Comparison of ENCODE assay signal across 9 mouse cellular contexts in genomic region chr10:79707759-79708158, GRCm38 (mm10). TPM values are rescaled to one million over a fixed set of nuclear protein-coding genes. Genes with fewer than 3 reads are reported as not detected.
A peak's percentile ranks its signal among the peaks of the same experiment; 100 is the strongest.
DNase-seq lines count a peak whose midpoint lies in the region; ATAC-seq lines count a peak whose summit lies in the region.
"Had no signal": no experiment of that assay in that cellular context is flagged by ENCODE, and none has a peak within 500 bp of the region (broad histone marks: within the 10 kb centered on the region; RNA-seq: fewer than 3 reads in every experiment).

No protein-coding gene starts in this region.

- no peak overlapping the region for H3K4me3 ChIP-seq in heart, embryonic 12.5 days
- H3K4me3 ChIP-seq in megakaryocyte, embryonic 14.5 days (replicated peaks), result peak overlapping the region; percentile 98
- peak overlapping the region; percentile 94 for H3K4me3 ChIP-seq in liver, embryonic 15.5 days (replicated peaks)

- H3K27me3 ChIP-seq in heart, embryonic 12.5 days (replicated peaks), result no peaks in the 10 kb centered on the region
- no peaks in the 10 kb centered on the region for H3K27me3 ChIP-seq in megakaryocyte, embryonic 14.5 days (replicated peaks)
- no peaks in the 10 kb centered on the region for H3K27me3 ChIP-seq in liver, embryonic 15.5 days

- peaks cover 67% of the 10 kb centered on the region for H3K4me1 ChIP-seq in heart, embryonic 12.5 days (replicated peaks)
- H3K4me1 ChIP-seq in megakaryocyte, embryonic 14.5 days, result peaks cover 85% of the 10 kb centered on the region
- peaks cover 83% of the 10 kb centered on the region for H3K4me1 ChIP-seq in liver, embryonic 15.5 days (replicated peaks)

- H3K9me3 ChIP-seq in heart, embryonic 12.5 days (replicated peaks), result no peaks in the 10 kb centered on the region
- H3K9me3 ChIP-seq in megakaryocyte, embryonic 14.5 days, result no peaks in the 10 kb centered on the region
- no peaks in the 10 kb centered on the region for H3K9me3 ChIP-seq in liver, embryonic 15.5 days (replicated peaks)

- intact Hi-C loops in left cerebral cortex, postnatal 36 days (cut with DNase I), result no loop called here

- H3K9ac ChIP-seq in heart, embryonic 12.5 days, result no peak overlapping the region
- peak overlapping the region; percentile 97 for H3K9ac ChIP-seq in liver, embryonic 15.5 days

- DNase-seq in heart, postnatal 4 days, result no peak
- DNase-seq in ZHBTc4 (ENCODE audit: low read depth, low spot score), result peak; percentile 84
- DNase-seq in embryo, embryonic 11 days, result no peak
- no peak for DNase-seq in left cerebral cortex, postnatal 36 days (ENCODE audit: low spot score in 2 of 2)
- DNase-seq: kidney, adult 11 months had no signal

- no peak for ATAC-seq in heart, embryonic 12.5 days (ENCODE audit: insufficient number of reproducible peaks, low FRiP score)
- no peak for ATAC-seq in megakaryocyte, adult 5-6 weeks (ENCODE audit: poor library complexity, severe bottlenecking)
- no peak for ATAC-seq in liver, embryonic 15.5 days (ENCODE audit: insufficient read depth)

- peak overlapping the region; percentile 98 for H3K4me2 ChIP-seq in heart, embryonic 12.5 days
- H3K4me2 ChIP-seq in liver, embryonic 15.5 days, result peak overlapping the region; percentile 87

- WGBS in heart, embryonic 12.5 days, result 44% methylated on average over 4 of the region's 4 CpGs
- WGBS in liver, embryonic 15.5 days (ENCODE audit: insufficient replicate concordance), result 70% methylated on average over 4 of the region's 4 CpGs

- peaks cover 53% of the 10 kb centered on the region for H3K36me3 ChIP-seq in heart, embryonic 12.5 days
- peaks cover 63% of the 10 kb centered on the region for H3K36me3 ChIP-seq in megakaryocyte, embryonic 14.5 days (replicated peaks; ENCODE audit: low read length)
- H3K36me3 ChIP-seq in liver, embryonic 15.5 days (replicated peaks), result peaks cover 66% of the 10 kb centered on the region

- H3K27ac ChIP-seq in heart, embryonic 12.5 days (ENCODE audit: poor library complexity, severe bottlenecking), result no peak overlapping the region
- peak overlapping the region; percentile 96; the same call in 1 of the 2 replicates for H3K27ac ChIP-seq in liver, embryonic 15.5 days (replicated peaks)

RNA-seq across cellular contexts. Expression of gene Bsg, which starts 3.5 kb away (rescaled TPM):
- polyA plus RNA-seq in heart, embryonic 12.5 days (2016; fragmentation: Nextera tagmentation; extraction: Ambion mirVana), result 1,289 and 1,310 TPM in 2 replicates
- total RNA-seq in heart, postnatal 4 days (2021), result 100 to 1,000 TPM; 793 to 876 TPM
- polyA plus RNA-seq in megakaryocyte, embryonic 14.5 days (2012; ENCODE audit: insufficient read depth, low replicate concordance), result 2,144 and 3,272 TPM in 2 replicates
- total RNA-seq in megakaryocyte, adult 5-6 weeks (2015), result 289 and 306 TPM in 2 replicates
- 194 and 196 TPM in 2 replicates for total RNA-seq in megakaryocyte, adult 5-6 weeks (2017)
- polyA plus RNA-seq in liver, embryonic 15.5 days (2015; fragmentation: Nextera tagmentation; extraction: Ambion mirVana), result 980 and 1,043 TPM in 2 replicates
- total RNA-seq in left cerebral cortex, postnatal 36 days (2021), result 100 to 1,000 TPM; 593 to 646 TPM

RNA-seq across cellular contexts. Expression of gene Hcn2, which starts 8.7 kb away (rescaled TPM):
- not detected in 2 replicates for polyA plus RNA-seq in heart, embryonic 12.5 days (2016; fragmentation: Nextera tagmentation; extraction: Ambion mirVana)
- 1 to 10 TPM; 7.6 to 9.5 TPM for total RNA-seq in heart, postnatal 4 days (2021)
- 1.5 and 1.8 TPM in 2 replicates for polyA plus RNA-seq in megakaryocyte, embryonic 14.5 days (2012; ENCODE audit: insufficient read depth, low replicate concordance)
- 0.04 TPM in 1 of 2 replicates, not detected in the other for total RNA-seq in megakaryocyte, adult 5-6 weeks (2015)
- not detected in 2 replicates for total RNA-seq in megakaryocyte, adult 5-6 weeks (2017)
- polyA plus RNA-seq in liver, embryonic 15.5 days (2015; fragmentation: Nextera tagmentation; extraction: Ambion mirVana), result 0.02 TPM in 1 of 2 replicates, not detected in the other
- total RNA-seq in left cerebral cortex, postnatal 36 days (2021), result 100 to 1,000 TPM; 128 to 152 TPM

RNA-seq across cellular contexts. Expression of gene Gzmm, which starts 18.9 kb away (rescaled TPM):
- 0.78 and 0.83 TPM in 2 replicates for polyA plus RNA-seq in heart, embryonic 12.5 days (2016; fragmentation: Nextera tagmentation; extraction: Ambion mirVana)
- total RNA-seq in heart, postnatal 4 days (2021), result 1 to 10 TPM; 2.9 to 3.7 TPM
- 1.4 and 2.2 TPM in 2 replicates for polyA plus RNA-seq in megakaryocyte, embryonic 14.5 days (2012; ENCODE audit: insufficient read depth, low replicate concordance)
- total RNA-seq in megakaryocyte, adult 5-6 weeks (2015), result 2.0 and 2.4 TPM in 2 replicates
- 0.20 and 0.92 TPM in 2 replicates for total RNA-seq in megakaryocyte, adult 5-6 weeks (2017)
- 0.15 and 0.37 TPM in 2 replicates for polyA plus RNA-seq in liver, embryonic 15.5 days (2015; fragmentation: Nextera tagmentation; extraction: Ambion mirVana)
- total RNA-seq in left cerebral cortex, postnatal 36 days (2021), result 1 to 10 TPM; 1.8 to 2.0 TPM

RNA-seq across cellular contexts. Expression of gene Cdc34, which starts 25.8 kb away (rescaled TPM):
- polyA plus RNA-seq in heart, embryonic 12.5 days (2016; fragmentation: Nextera tagmentation; extraction: Ambion mirVana), result 151 and 152 TPM in 2 replicates
- 100 to 1,000 TPM; 134 to 145 TPM for total RNA-seq in heart, postnatal 4 days (2021)
- 451 and 1,194 TPM in 2 replicates for polyA plus RNA-seq in megakaryocyte, embryonic 14.5 days (2012; ENCODE audit: insufficient read depth, low replicate concordance)
- total RNA-seq in megakaryocyte, adult 5-6 weeks (2015), result 52.6 and 53.3 TPM in 2 replicates
- total RNA-seq in megakaryocyte, adult 5-6 weeks (2017), result 70.2 and 100 TPM in 2 replicates
- polyA plus RNA-seq in liver, embryonic 15.5 days (2015; fragmentation: Nextera tagmentation; extraction: Ambion mirVana), result 105 and 107 TPM in 2 replicates
- 10 to 100 TPM; 76.2 to 90.0 TPM for total RNA-seq in left cerebral cortex, postnatal 36 days (2021)

RNA-seq across cellular contexts. Expression of gene Tpgs1, which starts 38.6 kb away (rescaled TPM):
- 41.9 and 46.0 TPM in 2 replicates for polyA plus RNA-seq in heart, embryonic 12.5 days (2016; fragmentation: Nextera tagmentation; extraction: Ambion mirVana)
- 10 to 100 TPM; 18.8 to 20.3 TPM for total RNA-seq in heart, postnatal 4 days (2021)
- 209 and 257 TPM in 2 replicates for polyA plus RNA-seq in megakaryocyte, embryonic 14.5 days (2012; ENCODE audit: insufficient read depth, low replicate concordance)
- total RNA-seq in megakaryocyte, adult 5-6 weeks (2015), result 17.5 and 21.0 TPM in 2 replicates
- 8.8 and 21.1 TPM in 2 replicates for total RNA-seq in megakaryocyte, adult 5-6 weeks (2017)
- 21.4 and 23.1 TPM in 2 replicates for polyA plus RNA-seq in liver, embryonic 15.5 days (2015; fragmentation: Nextera tagmentation; extraction: Ambion mirVana)
- 10 to 100 TPM; 71.4 to 91.6 TPM for total RNA-seq in left cerebral cortex, postnatal 36 days (2021)

Comparison
In these comparisons a context has a peak if more than half of its experiments do, and no peak if none do; other contexts are left out.
1. RNA of gene Hcn2, which starts 8.7 kb away (total RNA-seq): 128 to 152 TPM in left cerebral cortex, postnatal 36 days; 7.6 to 9.5 TPM in heart, postnatal 4 days and 0.04 TPM in megakaryocyte, adult 5-6 weeks; every median in the first group is over 10 times any median in the second.